20 mouse cellular contexts compared by ENCODE assay signal in the genomic region with DNA sequence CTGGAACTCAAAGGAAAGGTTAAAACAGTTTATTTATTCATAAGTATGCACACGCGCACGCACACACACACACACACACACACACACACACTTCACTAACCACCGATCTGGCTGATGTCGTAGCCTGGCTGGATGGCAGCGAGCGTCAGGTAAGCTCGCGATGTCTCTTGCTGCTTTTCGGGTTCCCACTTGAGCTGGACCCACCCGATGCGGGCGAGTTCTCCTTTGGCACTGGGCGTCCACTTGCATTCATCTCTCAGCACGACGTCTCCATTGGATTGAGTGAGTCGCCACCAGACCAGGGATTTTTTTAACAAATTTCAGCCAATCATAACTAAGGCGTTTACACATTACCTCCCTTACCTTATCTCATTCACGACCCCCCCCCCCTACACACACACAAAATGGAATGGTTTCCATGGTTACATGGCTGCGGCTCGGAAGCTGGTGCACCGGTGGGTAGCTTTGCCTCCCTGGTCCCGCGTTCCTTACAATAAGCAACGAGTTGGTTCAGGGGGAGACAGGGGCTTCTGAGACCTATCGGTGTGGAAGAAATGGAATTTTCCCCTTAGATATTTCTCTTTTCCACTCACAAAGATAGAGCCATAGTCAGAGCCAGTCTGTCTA. TPM values are rescaled to one million over a fixed set of nuclear protein-coding genes. Genes with fewer than 3 reads are reported as not detected.
DNase-seq lines count a peak whose midpoint lies in the region; ATAC-seq and TF ChIP-seq lines count a peak whose summit lies in the region.
"Had no signal": no experiment of that assay in that cellular context is flagged by ENCODE, and none has a peak within 500 bp of the region (broad histone marks: within the 10 kb centered on the region; RNA-seq: fewer than 3 reads in every experiment).

No protein-coding gene starts in this region.

- ATAC-seq in hindbrain, embryonic 14.5 days (ENCODE audit: low FRiP score): peak; percentile 68
- ATAC-seq in hindbrain, embryonic 11.5 days (ENCODE audit: low FRiP score): no peak
- no peak; the same call in 1 of the 2 replicates for ATAC-seq in midbrain, embryonic 13.5 days
- ATAC-seq in midbrain, postnatal 0 days (ENCODE audit: low FRiP score): peak; percentile 79
- ATAC-seq: intestine, postnatal 0 days had no signal

- TF ChIP-seq POLR2A in embryonic fibroblast, embryonic 13.5 days (IDR thresholded peaks at IDR 0.05; ENCODE audit: low read depth, low read length): no peak

- WGBS in hindbrain, embryonic 14.5 days: 60% methylated on average over 26 of the region's 26 CpGs
- 70% methylated on average over 26 of the region's 26 CpGs for WGBS in hindbrain, embryonic 11.5 days
- WGBS in midbrain, embryonic 13.5 days: 70% methylated on average over 26 of the region's 26 CpGs
- 79% methylated on average over 26 of the region's 26 CpGs for WGBS in midbrain, embryonic 10.5 days
- WGBS in midbrain, postnatal 0 days: 53% methylated on average over 26 of the region's 26 CpGs

- no peak for DNase-seq in hindbrain, embryonic 14.5 days (ENCODE audit: low spot score)
- DNase-seq in hindbrain, embryonic 11.5 days (ENCODE audit: low spot score): no peak
- no peak for DNase-seq in midbrain, embryonic 10.5 days (ENCODE audit: low spot score)
- DNase-seq in midbrain, postnatal 0 days (ENCODE audit: low spot score): peak; percentile 26
- DNase-seq in right cerebral cortex, postnatal 25 days: no peak
- DNase-seq: cerebellum, adult 9-10 months; embryo, embryonic 11 days; heart, postnatal 4 days had no signal

- no peak overlapping the region for H3K9ac ChIP-seq in hindbrain, embryonic 14.5 days
- H3K9ac ChIP-seq in hindbrain, embryonic 11.5 days (ENCODE audit: low read depth, low read length): no peak overlapping the region
- no peak overlapping the region for H3K9ac ChIP-seq in midbrain, embryonic 13.5 days (replicated peaks)
- H3K9ac ChIP-seq in midbrain, postnatal 0 days (replicated peaks; ENCODE audit: low read length, poor library complexity, severe bottlenecking): no peak overlapping the region
- H3K9ac ChIP-seq: embryonic facial prominence, embryonic 15.5 days; forebrain, embryonic 12.5 days; heart, embryonic 13.5 days; limb, embryonic 13.5 days; liver, embryonic 14.5 days had no signal

- peak overlapping the region; percentile 28 for H3K4me2 ChIP-seq in hindbrain, embryonic 14.5 days (replicated peaks)
- no peak overlapping the region for H3K4me2 ChIP-seq in hindbrain, embryonic 11.5 days (replicated peaks; ENCODE audit: low read depth, low read length)
- H3K4me2 ChIP-seq in midbrain, embryonic 13.5 days (replicated peaks): peak overlapping the region; percentile 6; the same call in 1 of the 2 replicates
- H3K4me2 ChIP-seq in midbrain, postnatal 0 days (ENCODE audit: low read depth, low read length, poor library complexity, severe bottlenecking): peak overlapping the region; percentile 35
- H3K4me2 ChIP-seq: embryonic facial prominence, embryonic 15.5 days; forebrain, embryonic 12.5 days; heart, embryonic 13.5 days; limb, embryonic 13.5 days had no signal

- no peaks in the 10 kb centered on the region for H3K4me1 ChIP-seq in hindbrain, embryonic 14.5 days (replicated peaks; ENCODE audit: control insufficient read depth, insufficient read depth, low read length)
- H3K4me1 ChIP-seq in hindbrain, embryonic 11.5 days (replicated peaks; ENCODE audit: control insufficient read depth, insufficient read depth, low read length): no peaks in the 10 kb centered on the region
- 0 out of 2 replicates have a peak, but pooled peaks cover 2% of the 10 kb centered on the region for H3K4me1 ChIP-seq in midbrain, embryonic 13.5 days (replicated peaks)
- peaks cover 12% of the 10 kb centered on the region for H3K4me1 ChIP-seq in midbrain, embryonic 10.5 days
- peaks cover 9% of the 10 kb centered on the region for H3K4me1 ChIP-seq in embryonic fibroblast, embryonic 13.5 days (ENCODE audit: control insufficient read depth, insufficient read depth, low read length)
- H3K4me1 ChIP-seq in midbrain, postnatal 0 days (ENCODE audit: insufficient read depth, low read length): no peaks in the 10 kb centered on the region
- H3K4me1 ChIP-seq: limb, embryonic 13.5 days had no signal

- no peaks in the 10 kb centered on the region for H3K9me3 ChIP-seq in hindbrain, embryonic 14.5 days (ENCODE audit: control insufficient read depth, low read length)
- H3K9me3 ChIP-seq in hindbrain, embryonic 11.5 days (ENCODE audit: control insufficient read depth, low read length): no peaks in the 10 kb centered on the region
- no peaks in the 10 kb centered on the region for H3K9me3 ChIP-seq in midbrain, embryonic 13.5 days
- no peaks in the 10 kb centered on the region for H3K9me3 ChIP-seq in midbrain, embryonic 10.5 days (replicated peaks)
- no peaks in the 10 kb centered on the region for H3K9me3 ChIP-seq in midbrain, postnatal 0 days (ENCODE audit: low read length)
- H3K9me3 ChIP-seq: embryonic facial prominence, embryonic 15.5 days; forebrain, embryonic 12.5 days; heart, embryonic 13.5 days; limb, embryonic 13.5 days had no signal

- H3K27me3 ChIP-seq in hindbrain, embryonic 14.5 days (ENCODE audit: control insufficient read depth, insufficient read depth, low read length): no peaks in the 10 kb centered on the region
- no peaks in the 10 kb centered on the region for H3K27me3 ChIP-seq in hindbrain, embryonic 11.5 days (ENCODE audit: control insufficient read depth, insufficient read depth, low read length)
- H3K27me3 ChIP-seq in midbrain, embryonic 13.5 days: no peaks in the 10 kb centered on the region
- peaks cover 13% of the 10 kb centered on the region; the same call in 1 of the 2 replicates for H3K27me3 ChIP-seq in midbrain, embryonic 10.5 days (ENCODE audit: low read depth, poor library complexity, severe bottlenecking)
- H3K27me3 ChIP-seq in midbrain, postnatal 0 days (ENCODE audit: insufficient read depth, low read length): no peaks in the 10 kb centered on the region
- H3K27me3 ChIP-seq: embryonic facial prominence, embryonic 15.5 days; forebrain, embryonic 12.5 days; heart, embryonic 13.5 days had no signal

- no peak overlapping the region for H3K27ac ChIP-seq in hindbrain, embryonic 14.5 days
- H3K27ac ChIP-seq in hindbrain, embryonic 11.5 days (ENCODE audit: low read depth, low read length): no peak overlapping the region
- H3K27ac ChIP-seq in midbrain, embryonic 13.5 days: no peak overlapping the region
- H3K27ac ChIP-seq in midbrain, embryonic 10.5 days (replicated peaks): no peak overlapping the region
- peak overlapping the region; percentile 41; the same call in 1 of the 2 replicates for H3K27ac ChIP-seq in embryonic fibroblast, embryonic 13.5 days (ENCODE audit: insufficient read depth, low read length)
- H3K27ac ChIP-seq in midbrain, postnatal 0 days (ENCODE audit: low read depth, low read length): no peak overlapping the region
- H3K27ac ChIP-seq: embryonic facial prominence, embryonic 15.5 days; forebrain, embryonic 12.5 days; left cerebral cortex, adult 2 months; limb, embryonic 13.5 days; liver, embryonic 14.5 days had no signal

- 0 out of 2 replicates have a peak, but pooled peaks cover 7% of the 10 kb centered on the region for H3K36me3 ChIP-seq in hindbrain, embryonic 14.5 days (replicated peaks; ENCODE audit: control insufficient read depth, insufficient read depth)
- no peaks in the 10 kb centered on the region for H3K36me3 ChIP-seq in hindbrain, embryonic 11.5 days (ENCODE audit: control insufficient read depth, insufficient read depth, low read length)
- H3K36me3 ChIP-seq in midbrain, embryonic 13.5 days: peaks cover 4% of the 10 kb centered on the region; the same call in 1 of the 2 replicates
- peaks cover 8% of the 10 kb centered on the region for H3K36me3 ChIP-seq in midbrain, embryonic 10.5 days
- 0 out of 2 replicates have a peak, but pooled peaks cover 5% of the 10 kb centered on the region for H3K36me3 ChIP-seq in midbrain, postnatal 0 days (ENCODE audit: insufficient read depth, low read length)
- H3K36me3 ChIP-seq: embryonic facial prominence, embryonic 15.5 days had no signal

- H3K4me3 ChIP-seq in hindbrain, embryonic 14.5 days (replicated peaks; ENCODE audit: low read length): no peak overlapping the region
- no peak overlapping the region for H3K4me3 ChIP-seq in hindbrain, embryonic 11.5 days (ENCODE audit: low read depth, low read length)
- H3K4me3 ChIP-seq in midbrain, embryonic 13.5 days (replicated peaks): no peak overlapping the region
- no peak overlapping the region for H3K4me3 ChIP-seq in midbrain, embryonic 10.5 days
- H3K4me3 ChIP-seq in embryonic fibroblast, embryonic 13.5 days (ENCODE audit: insufficient read depth, low read length): no peak overlapping the region
- H3K4me3 ChIP-seq in midbrain, postnatal 0 days (ENCODE audit: low read depth, low read length): peak overlapping the region; percentile 26; the same call in 1 of the 2 replicates
- H3K4me3 ChIP-seq: embryonic facial prominence, embryonic 15.5 days; forebrain, embryonic 12.5 days; heart, embryonic 13.5 days; left cerebral cortex, adult 2 months; limb, embryonic 13.5 days had no signal

- no peak for TF ChIP-seq CTCF in embryonic fibroblast, embryonic 13.5 days (IDR thresholded peaks at IDR 0.05; ENCODE audit: borderline replicate concordance, insufficient read depth, low read length)
- no peak for TF ChIP-seq CTCF in midbrain, postnatal 0 days (IDR thresholded peaks at IDR 0.05)

RNA-seq across cellular contexts. Expression of a gene that starts 10.5 kb away (rescaled TPM):
- polyA plus RNA-seq in hindbrain, embryonic 14.5 days (2014; fragmentation: Nextera tagmentation; extraction: Ambion mirVana): 0.10 and 0.20 TPM in 2 replicates
- polyA plus RNA-seq in hindbrain, embryonic 11.5 days (2014; fragmentation: Nextera tagmentation; extraction: Ambion mirVana): 0.11 TPM in 1 of 2 replicates, not detected in the other
- polyA plus RNA-seq in midbrain, embryonic 13.5 days (2015; fragmentation: Nextera tagmentation; extraction: Ambion mirVana): not detected in 2 replicates
- 0.07 TPM in 1 of 2 replicates, not detected in the other for polyA plus RNA-seq in midbrain, embryonic 10.5 days (2016; fragmentation: Nextera tagmentation; extraction: Ambion mirVana)
- 30.6 and 110 TPM in 2 replicates for polyA plus RNA-seq in embryonic fibroblast, embryonic 13.5 days (2011; ENCODE audit: insufficient read length, low read depth, missing spikeins)
- total RNA-seq in midbrain, postnatal 0 days (2014; rRNA removed): not detected in 2 replicates
- 0.11 TPM in 2 replicates for polyA plus RNA-seq in midbrain, postnatal 0 days (2015; fragmentation: Nextera tagmentation; extraction: Ambion mirVana)
- total RNA-seq: left cerebral cortex, adult 2 months; monocyte, adult 5-6 weeks; neutrophil, adult 5-6 weeks had no signal
- polyA plus RNA-seq: forebrain, embryonic 12.5 days; small intestine, adult 2 months had no signal

RNA-seq across cellular contexts. Expression of a gene that starts 25.9 kb away (rescaled TPM):
- 68.0 and 69.7 TPM in 2 replicates for polyA plus RNA-seq in hindbrain, embryonic 14.5 days (2014; fragmentation: Nextera tagmentation; extraction: Ambion mirVana)
- 106 and 110 TPM in 2 replicates for polyA plus RNA-seq in hindbrain, embryonic 11.5 days (2014; fragmentation: Nextera tagmentation; extraction: Ambion mirVana)
- polyA plus RNA-seq in midbrain, embryonic 13.5 days (2015; fragmentation: Nextera tagmentation; extraction: Ambion mirVana): 87.3 and 94.2 TPM in 2 replicates
- polyA plus RNA-seq in midbrain, embryonic 10.5 days (2016; fragmentation: Nextera tagmentation; extraction: Ambion mirVana): 118 and 123 TPM in 2 replicates
- 23.8 and 29.5 TPM in 2 replicates for polyA plus RNA-seq in embryonic fibroblast, embryonic 13.5 days (2011; ENCODE audit: insufficient read length, low read depth, missing spikeins)
- 19.0 and 27.3 TPM in 2 replicates for total RNA-seq in midbrain, postnatal 0 days (2014; rRNA removed)
- polyA plus RNA-seq in midbrain, postnatal 0 days (2015; fragmentation: Nextera tagmentation; extraction: Ambion mirVana): 71.5 and 73.8 TPM in 2 replicates

RNA-seq across cellular contexts. Expression of a gene that starts 52.1 kb away (rescaled TPM):
- 16.4 and 20.8 TPM in 2 replicates for polyA plus RNA-seq in hindbrain, embryonic 14.5 days (2014; fragmentation: Nextera tagmentation; extraction: Ambion mirVana)
- polyA plus RNA-seq in hindbrain, embryonic 11.5 days (2014; fragmentation: Nextera tagmentation; extraction: Ambion mirVana): 0.32 and 0.99 TPM in 2 replicates
- polyA plus RNA-seq in midbrain, embryonic 13.5 days (2015; fragmentation: Nextera tagmentation; extraction: Ambion mirVana): 2.5 and 3.1 TPM in 2 replicates
- 0.32 and 0.36 TPM in 2 replicates for polyA plus RNA-seq in midbrain, embryonic 10.5 days (2016; fragmentation: Nextera tagmentation; extraction: Ambion mirVana)
- polyA plus RNA-seq in embryonic fibroblast, embryonic 13.5 days (2011; ENCODE audit: insufficient read length, low read depth, missing spikeins): 0.30 and 0.44 TPM in 2 replicates
- 25.7 and 28.8 TPM in 2 replicates for total RNA-seq in midbrain, postnatal 0 days (2014; rRNA removed)
- polyA plus RNA-seq in midbrain, postnatal 0 days (2015; fragmentation: Nextera tagmentation; extraction: Ambion mirVana): 15.4 and 15.8 TPM in 2 replicates
- total RNA-seq: monocyte, adult 5-6 weeks had no signal

Comparison
In these comparisons a context has a peak if more than half of its experiments do, and no peak if none do; other contexts are left out.
1. ATAC-seq: peak in hindbrain, embryonic 14.5 days (single experiment) and midbrain, postnatal 0 days (single experiment); none in hindbrain, embryonic 11.5 days (single experiment) and midbrain, embryonic 13.5 days (single experiment).
2. RNA of a gene that starts 10.5 kb away (polyA plus RNA-seq): 30.6 to 110 TPM in embryonic fibroblast, embryonic 13.5 days; 0.10 to 0.20 TPM in hindbrain, embryonic 14.5 days, 0.11 TPM in midbrain, postnatal 0 days, 0.07 TPM in midbrain, embryonic 10.5 days, 0.11 TPM in hindbrain, embryonic 11.5 days and not detected in midbrain, embryonic 13.5 days; every median in the first group is over 10 times any median in the second.